Mouse (Mus musculus): Measurements from ENCODE around the gene Nabp1.
"Not testable (repeated sequence)": the region's sequence is repeated elsewhere in the genome, so short reads cannot be mapped to it uniquely, and the experiment has no call there.

Nabp1 gene

GRCm38 (mm10) chr1:51493592-51494307, 15.5 kb upstream of the Nabp1 start:
- in situ Hi-C loops (cut with MseI, MboI): no loop called here

- in situ Hi-C loops (cut with MseI, MboI): no loop called here
Measured at GRCm38 (mm10) chr1:51486291-51486690, 8.1 kb upstream of the Nabp1 start.

DNA sequence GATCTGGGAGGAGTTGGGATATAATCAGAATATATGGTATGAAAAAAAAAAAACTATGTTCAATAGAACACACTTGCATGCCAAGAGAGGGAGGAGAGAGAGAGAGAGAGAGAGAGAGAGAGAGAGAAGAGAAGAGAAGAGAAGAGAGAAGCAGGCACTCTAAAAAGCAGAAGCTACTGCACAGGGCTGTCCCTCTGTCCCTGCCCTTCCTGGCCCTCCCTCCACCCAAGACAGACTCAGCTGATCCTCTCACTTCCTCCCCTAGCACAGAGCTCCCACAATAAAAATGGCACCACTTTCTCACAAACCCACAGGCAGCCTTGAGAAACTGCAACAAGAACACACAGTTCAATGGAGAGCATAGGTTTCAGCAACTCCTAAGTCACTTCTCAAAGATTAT, 2.2 kb upstream of the Nabp1 start:
- in situ Hi-C loops (cut with MseI, MboI): no loop called here

DNA sequence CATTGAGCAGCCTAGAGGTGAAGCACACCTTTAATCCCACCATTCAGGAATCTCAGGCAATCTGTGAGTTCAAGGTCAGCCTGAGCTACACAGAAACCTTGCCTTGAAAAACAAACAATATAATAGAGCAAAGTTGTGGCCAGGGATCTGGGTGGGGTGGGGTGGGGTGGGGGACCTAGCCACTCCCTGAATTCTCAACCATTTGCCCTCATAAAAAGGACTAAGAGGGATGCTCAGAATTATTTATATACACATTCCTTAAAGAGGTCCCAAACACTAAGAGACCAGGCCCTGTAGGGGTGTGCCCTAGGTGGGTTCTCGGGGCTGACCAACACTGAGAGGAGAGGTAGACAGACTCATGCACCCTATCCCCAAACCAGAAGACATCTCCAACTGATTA, 1.5 kb upstream of the Nabp1 start:
- in situ Hi-C loops (cut with MseI, MboI): loop anchor here in 1 of 2 experiments (10.0 kb wide), 1 partner anchor 55 kb away; no protein-coding TSS in a partner anchor

DNA sequence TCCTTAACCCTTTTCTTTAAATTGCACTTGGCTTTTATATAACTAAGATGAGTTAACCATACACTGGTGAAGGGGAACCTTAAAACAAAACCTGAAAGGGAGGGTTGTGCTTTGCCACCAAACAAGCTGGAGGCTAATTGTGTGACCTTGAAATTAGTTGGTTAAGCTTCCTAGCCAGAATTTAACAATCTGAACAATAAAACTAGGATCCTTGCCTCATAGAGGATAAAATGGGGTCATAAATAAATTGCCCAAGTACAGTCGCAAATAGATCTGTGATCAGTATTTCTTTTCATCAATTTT, 753 bp upstream of the Nabp1 start:
- in situ Hi-C loops (cut with MseI, MboI): loop anchor here in 1 of 2 experiments (10.0 kb wide), 1 partner anchor 56 kb away; no protein-coding TSS in a partner anchor

DNA sequence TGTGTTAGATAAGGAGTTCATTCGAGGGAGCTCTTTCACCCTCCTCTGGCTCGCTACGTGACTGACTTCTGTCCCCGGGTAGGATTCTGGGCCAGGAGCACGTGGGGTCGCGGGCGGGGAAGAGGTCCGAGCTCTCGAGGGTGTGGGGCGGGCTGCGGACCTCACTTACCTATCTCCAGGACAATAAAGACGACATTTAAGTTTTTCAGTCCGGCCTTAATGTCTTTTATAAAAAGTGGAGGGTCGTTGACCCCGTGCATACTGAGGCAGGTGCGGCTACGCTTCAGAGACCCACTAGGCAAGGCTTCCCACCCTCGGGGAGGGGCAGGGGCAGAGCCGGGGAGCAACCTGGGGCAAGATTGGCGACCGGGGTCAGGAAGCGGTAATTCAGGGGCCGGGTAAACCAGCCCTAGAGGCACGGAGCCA, 556 bp downstream of the Nabp1 start:
- in situ Hi-C loops (cut with MseI, MboI): loop anchor here in 1 of 2 experiments (10.0 kb wide), 1 partner anchor 57 kb away; no protein-coding TSS in a partner anchor

- in situ Hi-C loops (cut with MseI, MboI): loop anchor here in 1 of 2 experiments (10.0 kb wide), 1 partner anchor 58 kb away; no protein-coding TSS in a partner anchor
Measured at GRCm38 (mm10) chr1:51476405-51476804, 1.8 kb downstream of the Nabp1 start.

DNA sequence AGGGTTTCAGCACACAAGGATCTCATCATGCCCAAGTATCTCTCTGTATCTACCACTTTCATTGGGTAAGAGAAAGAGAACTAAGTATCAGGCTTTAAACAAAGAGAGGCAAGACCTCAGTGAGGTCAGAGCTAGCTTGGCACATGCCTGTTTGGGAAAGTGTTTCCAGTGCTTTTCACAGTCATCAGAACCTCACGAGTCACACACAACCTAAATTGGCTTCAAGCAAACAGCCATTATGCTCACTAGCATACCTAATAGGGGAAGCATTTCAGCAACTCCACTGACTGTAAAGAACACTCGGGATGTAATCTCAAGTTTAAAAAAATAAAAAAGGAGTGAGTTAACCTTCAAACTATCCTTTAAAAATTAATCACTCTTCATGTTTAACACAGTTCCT, 10.1 kb downstream of the Nabp1 start:
- in situ Hi-C loops (cut with MseI, MboI): loop anchor here in 1 of 2 experiments (5.0 kb wide), 1 partner anchor 129 kb away; no protein-coding TSS in a partner anchor

DNA sequence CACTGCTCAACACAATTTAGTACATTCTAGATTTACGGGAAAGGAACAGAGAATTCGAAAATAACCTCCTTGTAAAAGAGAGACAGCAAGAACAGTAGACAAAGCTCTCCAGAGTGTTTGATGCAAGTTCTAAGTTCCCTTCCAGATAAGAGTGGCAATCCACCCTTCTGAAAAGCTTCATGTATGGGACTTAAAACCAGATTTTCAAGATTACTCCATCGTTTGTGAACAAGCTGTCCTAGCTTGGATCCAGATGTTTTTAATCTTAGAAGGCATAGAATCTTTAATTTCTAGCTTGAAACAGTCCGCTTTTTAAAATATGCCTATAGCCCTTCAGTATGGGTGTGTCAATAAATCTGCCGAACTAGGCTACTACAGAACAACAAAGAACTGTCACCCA, 11.0 kb downstream of the Nabp1 start:
- in situ Hi-C loops (cut with MseI, MboI): loop anchor here in 1 of 2 experiments (5.0 kb wide), 1 partner anchor 130 kb away; no protein-coding TSS in a partner anchor

- in situ Hi-C loops (cut with MseI, MboI): loop anchor here in 1 of 2 experiments (5.0 kb wide), 1 partner anchor 131 kb away; no protein-coding TSS in a partner anchor
Measured at GRCm38 (mm10) chr1:51466385-51466784, 11.8 kb downstream of the Nabp1 start.

DNA sequence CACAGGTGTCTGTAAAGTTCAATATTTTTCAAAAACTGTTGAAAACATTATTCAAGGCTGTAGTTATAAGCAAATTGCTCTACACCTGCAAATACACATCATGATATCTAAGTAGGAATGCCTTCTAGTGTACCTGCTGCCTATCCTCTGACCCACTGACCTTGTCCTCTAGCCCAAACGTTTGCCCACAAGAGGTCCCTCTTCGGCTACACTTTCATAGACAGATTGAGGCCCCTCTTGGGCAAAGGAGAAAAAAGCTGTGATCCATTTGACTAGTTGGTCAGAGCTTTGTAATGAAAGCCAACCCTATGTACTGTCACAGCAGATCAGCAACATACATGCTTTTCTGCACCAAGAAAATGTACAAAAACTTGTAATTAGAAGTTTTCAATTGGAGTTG, 12.9 kb downstream of the Nabp1 start:
- in situ Hi-C loops (cut with MseI, MboI): loop anchor here in 1 of 2 experiments (5.0 kb wide), 1 partner anchor 132 kb away; no protein-coding TSS in a partner anchor

GRCm38 (mm10) chr1:51463038-51463437, 15.2 kb downstream of the Nabp1 start:
- in situ Hi-C loops (cut with MseI, MboI): no loop called here

DNA sequence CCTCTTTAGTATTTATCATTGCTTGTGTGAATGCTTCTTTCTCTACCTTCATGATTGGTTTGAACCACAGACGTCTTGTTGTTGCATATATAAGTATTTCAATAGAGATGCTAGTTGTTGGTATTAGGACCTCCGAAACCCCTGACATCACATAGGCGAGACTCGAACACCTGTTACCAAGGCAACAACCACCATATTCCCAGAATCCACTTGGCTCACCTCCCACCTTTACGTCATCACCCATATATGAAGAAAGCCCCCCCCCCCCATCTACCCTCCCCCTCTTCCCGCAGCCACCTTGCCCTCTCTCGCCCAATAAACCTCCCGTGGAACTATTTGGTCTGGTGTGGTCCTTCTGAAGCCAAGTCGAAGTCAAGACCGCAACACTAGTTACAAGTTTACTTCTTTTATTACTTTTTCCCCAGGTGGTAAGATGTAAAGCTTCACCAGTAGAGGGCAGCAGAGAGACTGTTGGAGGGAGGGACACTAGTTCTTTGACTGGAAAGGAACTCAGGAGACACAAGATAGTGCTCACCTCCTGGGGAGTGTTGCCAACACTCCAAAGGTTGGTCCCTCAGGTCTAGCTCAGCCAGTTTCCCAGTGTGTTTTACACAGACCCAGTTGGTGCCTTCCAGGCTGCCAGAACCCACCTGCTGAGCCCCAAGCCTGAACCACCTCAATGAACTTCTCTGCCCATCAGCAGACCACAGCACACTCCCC, 19.3 kb downstream of the Nabp1 start:
- in situ Hi-C loops (cut with MseI, MboI): no loop called here

DNA sequence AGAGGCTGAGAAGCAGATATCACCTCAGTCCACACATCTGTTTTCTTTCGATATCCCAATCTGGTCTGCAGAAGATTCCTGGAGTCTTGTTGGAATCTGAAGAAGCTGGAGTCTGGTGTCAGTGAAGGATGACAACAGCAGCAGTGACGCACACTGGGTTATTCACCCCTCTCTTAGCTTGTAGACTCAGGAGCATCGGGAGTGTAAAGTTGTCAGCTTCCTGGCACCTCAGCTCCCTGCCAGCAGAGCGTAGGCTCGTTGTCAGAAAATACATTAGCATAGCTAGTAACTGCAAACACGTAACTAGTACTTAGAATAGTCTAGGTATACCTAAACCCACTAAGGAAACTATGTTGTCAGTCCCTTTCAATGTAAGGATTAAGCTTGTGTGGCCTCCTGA, 20.1 kb downstream of the Nabp1 start:
- in situ Hi-C loops (cut with MseI, MboI): no loop called here

DNA sequence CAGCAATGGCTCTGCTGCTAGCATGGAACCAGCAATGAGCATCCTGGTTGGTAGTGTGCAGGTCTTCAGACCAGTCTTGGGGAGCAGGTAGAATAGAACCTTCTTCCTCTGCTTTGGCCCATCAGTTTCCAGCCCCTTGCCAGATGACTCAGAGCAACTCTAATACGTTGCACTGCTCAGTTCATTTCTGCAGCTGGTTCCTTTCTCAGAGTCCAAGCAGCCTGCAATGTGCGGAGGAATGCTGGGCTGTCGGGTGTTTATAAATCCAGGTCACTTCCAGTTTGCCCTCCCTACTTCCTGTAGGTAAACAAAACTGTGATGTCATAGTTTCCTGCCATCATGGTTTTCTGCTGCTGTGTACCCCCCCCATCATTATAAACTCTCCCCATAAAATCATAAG, 21.0 kb downstream of the Nabp1 start:
- in situ Hi-C loops (cut with MseI, MboI): no loop called here

DNA sequence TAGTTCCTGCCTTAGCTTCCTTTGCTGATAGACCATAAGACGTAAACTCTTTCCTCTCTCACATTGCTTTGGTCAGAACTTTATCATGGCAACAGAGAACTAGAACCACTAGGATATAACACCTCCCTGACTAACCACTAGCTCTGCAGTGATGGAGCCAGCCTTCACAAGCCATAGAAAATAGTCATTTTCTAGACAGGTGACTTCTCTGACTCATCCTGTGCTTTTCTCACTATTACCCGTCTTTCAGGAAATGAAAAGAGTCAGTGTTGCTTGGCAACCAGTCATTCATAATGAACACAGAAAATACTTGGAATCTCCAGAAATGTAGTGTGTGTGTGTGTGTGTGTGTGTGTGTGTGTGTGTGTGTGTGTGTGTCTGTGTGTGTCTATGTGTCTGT, 29.4 kb downstream of the Nabp1 start:
- in situ Hi-C loops (cut with MseI, MboI): no loop called here

DNA sequence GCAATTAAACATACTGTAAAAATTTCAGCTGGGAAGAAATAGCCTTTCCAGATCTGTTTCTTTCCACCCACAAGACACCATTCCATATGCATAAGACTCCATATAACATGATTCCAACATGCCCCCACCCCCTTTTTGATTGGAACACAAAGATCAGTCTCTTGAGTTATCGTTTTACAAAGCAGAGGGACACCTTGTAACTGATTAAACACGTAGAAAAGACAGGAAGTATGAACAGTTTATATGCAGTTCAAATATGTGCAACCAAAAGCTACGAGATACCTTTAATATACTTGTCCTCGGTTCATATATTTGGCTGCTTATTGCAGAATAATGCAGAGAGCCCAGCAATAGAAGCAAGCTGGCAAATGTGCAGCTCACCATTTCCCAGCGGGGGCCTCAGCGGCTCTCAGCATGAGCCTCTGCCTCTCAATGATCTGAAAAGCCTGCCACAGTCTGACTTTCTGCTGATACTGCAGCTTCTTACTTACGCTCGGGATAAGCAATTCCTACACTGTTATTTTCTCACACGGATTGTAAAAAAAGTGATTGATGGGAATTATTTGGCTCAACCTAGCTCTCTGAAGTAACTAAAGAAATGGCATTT, 32.3 kb downstream of the Nabp1 start:
- in situ Hi-C loops (cut with MseI, MboI): no loop called here

GRCm38 (mm10) chr1:51445161-51445853, 32.9 kb downstream of the Nabp1 start:
- in situ Hi-C loops (cut with MseI, MboI): no loop called here

DNA sequence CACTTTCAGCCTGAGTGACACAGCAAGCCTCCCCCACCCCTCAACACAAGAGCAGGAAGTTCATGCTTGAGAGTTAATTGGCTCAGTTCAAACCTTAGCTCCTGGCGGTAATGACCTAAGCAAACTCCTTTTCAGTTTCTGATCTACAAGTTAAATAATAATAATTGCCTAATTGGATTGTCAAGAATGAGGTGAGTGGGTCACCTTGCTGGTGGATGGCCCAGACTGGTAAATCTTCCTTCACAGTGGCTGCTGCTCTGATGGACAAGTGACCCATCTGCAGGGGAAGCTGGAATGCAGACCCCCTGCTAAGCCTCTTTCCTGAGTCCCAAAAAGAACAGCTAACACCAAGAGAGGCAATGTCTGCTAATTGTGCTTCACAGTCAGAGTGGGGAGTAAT, 48.5 kb downstream of the Nabp1 start:
- in situ Hi-C loops (cut with MseI, MboI): no loop called here

- in situ Hi-C loops (cut with MseI, MboI): no loop called here
Measured at GRCm38 (mm10) chr1:51426298-51426697, 51.9 kb downstream of the Nabp1 start.

- in situ Hi-C loops (cut with MseI, MboI): not testable (repeated sequence)
Measured at GRCm38 (mm10) chr1:51421029-51421428, 57.2 kb downstream of the Nabp1 start.

GRCm38 (mm10) chr1:51418753-51419152, 59.5 kb downstream of the Nabp1 start:
- in situ Hi-C loops (cut with MseI, MboI): no loop called here
